Mouse (Mus musculus) kidney, adult 2 months (tissue): ENCODE data around the gene Ddn. TPM values are rescaled to one million over a fixed set of nuclear protein-coding genes. Genes with fewer than 3 reads are reported as not detected.

Experiments
- DNase-seq: peaks from one replicate; pipeline ENCODE4 v3.0.0; 2021
- H3K27ac ChIP-seq: fragments of 200-500 bp; 2 replicates; pipeline ENCODE4 v1.5.1; 2012; ENCODE audit warnings: low read depth, low read length, control low read depth, inconsistent platforms; ENCODE audit not compliant: insufficient read depth
- H3K27me3 ChIP-seq: fragments of 200-500 bp; replicated peaks from 2 replicates; pipeline ENCODE4 v1.6.1; 2012; ENCODE audit warnings: mild to moderate bottlenecking, moderate library complexity, low read length, inconsistent platforms; ENCODE audit not compliant: control insufficient read depth, insufficient read depth
- H3K36me3 ChIP-seq: fragments of 200-500 bp; 2 replicates; pipeline ENCODE4 v1.6.1; 2012; ENCODE audit warnings: mild to moderate bottlenecking, moderate library complexity, low read length, inconsistent platforms; ENCODE audit not compliant: control insufficient read depth, insufficient read depth
- H3K4me1 ChIP-seq: fragments of 200-500 bp; 2 replicates; pipeline ENCODE4 v1.6.1; 2011; ENCODE audit warnings: low read length; ENCODE audit not compliant: control insufficient read depth, insufficient read depth
- H3K4me3 ChIP-seq: fragments of 200-500 bp; 2 replicates; pipeline ENCODE4 v1.5.1; 2011; ENCODE audit warnings: mild to moderate bottlenecking, low read depth, low read length, control low read depth; ENCODE audit not compliant: insufficient read depth
- CTCF ChIP-seq: fragments of 200-500 bp; conservative IDR thresholded peaks from 2 replicates; pipeline ENCODE4 v1.5.1; 2011; ENCODE audit warnings: low read depth, mild to moderate bottlenecking, control low read depth, low read length, moderate library complexity, mixed read lengths; ENCODE audit not compliant: insufficient read depth, insufficient read length
- POLR2A ChIP-seq: fragments of 200-500 bp; IDR thresholded peaks from one replicate; pipeline ENCODE4 v1.6.1; 2011; ENCODE audit warnings: low read depth, low read length, control low read depth
- WGBS: fragments of 180-500 bp; shearing (Covaris S2); methylation state at CpG from one replicate; pipeline ENCODE4 v1.1.7; 2018; 5-methylcytosine and 5-hydroxymethylcytosine counted together
- polyA plus RNA-seq: library from polyadenylated mRNA; depleted of rRNA; stranded (reverse); fragments of >200 nt; gene quantifications from 2 replicates; pipeline ENCODE4 v1.2.3, GENCODE M21; 2012; rRNA removed

Ddn gene
- polyA plus RNA-seq = 12.1 and 12.3 TPM in 2 replicates

GRCm38 (mm10) chr15:98809390-98809789 lies at the start of gene Ddn:
Ddn (minus strand) TSS chr15:98809490.
- TF ChIP-seq CTCF (no peak), POLR2A (no peak)
- H3K4me3 ChIP-seq = no peak within 1 kb of the TSS
- WGBS = 76% methylated on average over 3 of the region's 3 CpGs
- DNase-seq = no peak
- peaks cover 6% of the 10 kb centered on the region for H3K36me3 ChIP-seq
- H3K27me3 ChIP-seq = peaks cover 3% of the 10 kb centered on the region; the same call in 1 of the 2 replicates
- H3K27ac ChIP-seq = no peak within 1 kb of the TSS
- peaks cover 4% of the 10 kb centered on the region; the same call in 1 of the 2 replicates for H3K4me1 ChIP-seq

- peaks cover 11% of the 10 kb centered on the region for H3K36me3 ChIP-seq
- DNase-seq = no peak
- no peaks in the 10 kb centered on the region for H3K27me3 ChIP-seq
- H3K4me1 ChIP-seq = no peaks in the 10 kb centered on the region
- TF ChIP-seq POLR2A (no peak), CTCF (no peak)
- 93% methylated on average over 16 of the region's 16 CpGs for WGBS
- H3K4me3 ChIP-seq = no peak overlapping the region
- H3K27ac ChIP-seq = no peak overlapping the region
Measured at GRCm38 (mm10) chr15:98854214-98854613, 44.9 kb upstream of the Ddn start.

- H3K4me1 ChIP-seq = no peaks in the 10 kb centered on the region
- H3K4me3 ChIP-seq = no peak overlapping the region
- TF ChIP-seq POLR2A = no peak
- no peak for TF ChIP-seq CTCF
- H3K27me3 ChIP-seq = no peaks in the 10 kb centered on the region
- no peak for DNase-seq
- no peak overlapping the region for H3K27ac ChIP-seq
- WGBS = 92% methylated on average over 28 of the region's 28 CpGs
- H3K36me3 ChIP-seq = peaks cover 11% of the 10 kb centered on the region
Measured at GRCm38 (mm10) chr15:98853161-98853937, 44.1 kb upstream of the Ddn start.

GRCm38 (mm10) chr15:98852733-98853132 lies 43.4 kb upstream of the Ddn start:
- Histone ChIP-seq H3K4me3 (no peak overlapping the region), H3K27me3 (no peaks in the 10 kb centered on the region), H3K36me3 (peaks cover 11% of the 10 kb centered on the region), H3K4me1 (no peaks in the 10 kb centered on the region), H3K27ac (no peak overlapping the region)
- TF ChIP-seq POLR2A (no peak), CTCF (no peak)
- 83% methylated on average over 9 of the region's 9 CpGs for WGBS
- DNase-seq = no peak

DNA sequence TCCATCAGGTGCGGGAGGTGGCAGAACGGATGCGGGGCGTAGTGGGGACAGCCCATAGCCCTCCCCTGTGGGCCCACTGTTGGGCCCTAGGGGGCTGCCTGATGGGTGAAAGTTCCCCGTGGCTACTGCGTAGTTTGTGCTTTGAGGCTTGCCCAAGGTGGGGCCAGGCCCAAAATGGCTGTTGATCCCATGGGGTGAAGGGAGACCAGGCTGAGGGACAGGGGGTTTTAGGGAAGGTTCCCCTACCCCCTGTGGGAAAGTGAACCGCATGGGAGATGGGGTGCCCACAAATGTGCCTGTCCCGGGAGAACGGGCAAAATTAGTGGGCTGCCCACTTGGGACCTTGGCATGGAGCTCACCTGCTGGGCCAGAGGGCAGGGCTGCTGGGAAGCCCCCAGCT lies 42.8 kb upstream of the Ddn start:
- Histone ChIP-seq H3K36me3 (peaks cover 9% of the 10 kb centered on the region), H3K27ac (no peak overlapping the region), H3K4me1 (no peaks in the 10 kb centered on the region), H3K4me3 (no peak overlapping the region), H3K27me3 (no peaks in the 10 kb centered on the region)
- TF ChIP-seq POLR2A = no peak
- TF ChIP-seq CTCF = no peak
- WGBS = 95% methylated on average over 9 of the region's 9 CpGs
- no peak for DNase-seq

GRCm38 (mm10) chr15:98851229-98851818 lies 42.0 kb upstream of the Ddn start:
- 88% methylated on average over 21 of the region's 21 CpGs for WGBS
- DNase-seq = no peak
- H3K36me3 ChIP-seq = peaks cover 9% of the 10 kb centered on the region

DNA sequence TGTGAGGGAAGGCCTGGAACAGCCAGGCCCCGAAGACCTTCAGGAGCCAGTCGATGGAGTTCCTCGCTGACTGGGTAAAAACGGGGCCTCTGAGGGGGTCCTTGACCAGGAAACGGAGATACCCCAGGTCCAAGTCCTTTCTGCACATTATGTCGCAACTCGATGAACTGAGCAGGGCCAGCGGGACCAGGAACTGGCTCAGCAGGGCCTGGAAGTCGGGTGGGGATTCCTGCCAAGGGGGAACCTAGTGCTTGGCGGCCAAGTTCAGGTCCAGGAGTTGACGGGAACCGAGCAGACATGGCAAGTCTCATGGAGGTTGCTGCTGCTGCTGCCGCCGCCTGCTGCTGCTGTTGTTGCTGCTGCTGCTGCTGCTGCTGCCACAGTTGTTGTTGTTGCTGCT lies 41.4 kb upstream of the Ddn start:
- H3K36me3 ChIP-seq = peaks cover 9% of the 10 kb centered on the region
- TF ChIP-seq CTCF = no peak
- TF ChIP-seq POLR2A = no peak
- no peak for DNase-seq

More at GRCm38 (mm10) chr15:98851229-98851818, 42.0 kb upstream of the Ddn start:
- Histone ChIP-seq H3K27ac (no peak overlapping the region), H3K4me1 (no peaks in the 10 kb centered on the region), H3K27me3 (no peaks in the 10 kb centered on the region), H3K4me3 (no peak overlapping the region)
- TF ChIP-seq CTCF (no peak), POLR2A (no peak)

More for the DNA sequence above, 41.4 kb upstream of the Ddn start:
- Histone ChIP-seq H3K4me3 (no peak overlapping the region), H3K27ac (no peak overlapping the region), H3K27me3 (no peaks in the 10 kb centered on the region), H3K4me1 (no peaks in the 10 kb centered on the region)
- 79% methylated on average over 14 of the region's 14 CpGs for WGBS
